Mouse (Mus musculus) Patski (cell line): ENCODE results near the gene Tnfrsf11a. TPM values are rescaled to one million over a fixed set of nuclear protein-coding genes. Genes with fewer than 3 reads are reported as not detected.
"Not testable (repeated sequence)": the region's sequence is repeated elsewhere in the genome, so short reads cannot be mapped to it uniquely, and the experiment has no call there.

ENCODE experiments used
- ATAC-seq: fragments of 100-300 bp; one replicate; pipeline ENCODE4 v1.8.0; 2021
- CTCF ChIA-PET: fragments of 350-600 bp; sonication (Branson Sonifier 250); formaldehyde crosslinking; loops from one replicate; lab custom pipeline; 2022; ENCODE audit warnings: inconsistent platforms; lab: Charles Lee
- POLR2A ChIA-PET: fragments of 350-600 bp; sonication (Branson Sonifier 250); formaldehyde crosslinking; loops from one replicate; lab custom pipeline; 2022; ENCODE audit warnings: antibody characterized with exemption, inconsistent platforms; lab: Charles Lee
- DNase-seq: peaks from one replicate; pipeline ENCODE4 v3.0.0-alpha.2; 2011; ENCODE audit warnings: low read depth, low spot score
- H3K27me3 ChIP-seq: fragments of 371-371 bp; one replicate; pipeline ENCODE4 v1.5.1; 2021
- CTCF ChIP-seq: fragments of 100-300 bp; IDR thresholded peaks from one replicate; pipeline ENCODE4 v1.5.1; 2021
- in situ Hi-C: fragments of 300-500 bp; cut with MboI; formaldehyde crosslinking; loops from 3 replicates; pipeline ENCODE4 v1.11.1; 2018; ENCODE audit warnings: low pct_unique_long_range_greater_than_20kb, mixed read lengths
- polyA plus RNA-seq: library from polyadenylated mRNA; unstranded; gene quantifications from one replicate; pipeline ENCODE4 v1.2.3, GENCODE M21; 2021

Gene Tnfrsf11a
- polyA plus RNA-seq, 1 experiment from 2014 or later = 0.01 TPM

DNA sequence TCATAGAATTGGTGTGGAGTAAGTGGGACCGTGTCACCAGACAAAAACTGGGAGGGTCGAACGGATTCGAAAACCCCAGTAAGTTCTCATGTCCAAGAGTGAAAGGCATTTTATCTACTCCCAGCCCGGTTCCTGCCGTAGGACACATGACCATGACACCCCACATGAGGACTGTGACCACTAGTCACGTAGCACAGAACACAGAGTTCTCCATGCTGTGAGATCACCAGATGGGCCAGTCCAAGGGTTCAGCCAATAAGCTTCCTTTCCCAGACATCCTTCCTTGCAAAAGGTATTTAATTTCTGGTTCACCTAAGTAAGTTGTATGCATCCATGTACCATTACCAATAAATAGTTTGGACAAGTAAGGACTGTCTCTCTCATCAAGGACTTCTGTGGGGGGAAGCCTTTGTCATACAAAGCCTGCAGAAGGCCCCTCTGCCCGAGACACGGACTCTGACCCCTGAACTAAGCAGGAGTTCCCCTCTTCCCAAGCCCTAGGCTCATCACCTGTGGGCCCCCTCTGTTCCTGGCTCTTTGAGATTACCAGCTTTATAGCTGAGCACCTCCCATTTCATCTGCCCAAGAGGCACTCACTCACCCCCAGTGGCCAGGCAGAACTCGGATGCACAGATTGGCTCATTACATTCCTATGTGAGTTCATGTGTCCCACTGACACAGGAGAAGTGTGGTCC, 26.7 kb downstream of the Tnfrsf11a start:
- in situ Hi-C loops = no loop called here
- no peaks in the 10 kb centered on the region for H3K27me3 ChIP-seq
- DNase-seq (no peak), ATAC-seq (no peak)
- no peak for TF ChIP-seq CTCF
- POLR2A ChIA-PET = no interaction called here
- CTCF ChIA-PET = interaction anchor here (1.0 to 1.5 kb wide), 3 partner anchors 20 to 82 kb away, joined by 3 read pairs; no protein-coding TSS in a partner anchor

- CTCF ChIA-PET, ATAC-seq, POLR2A ChIA-PET, in situ Hi-C loops, H3K27me3 ChIP-seq, DNase-seq: not testable (repeated sequence)
Observed at GRCm38 (mm10) chr1:105812027-105812426, 31.5 kb downstream of the Tnfrsf11a start.

GRCm38 (mm10) chr1:105812960-105813708, 32.6 kb downstream of the Tnfrsf11a start:
- no peak for ATAC-seq
- POLR2A ChIA-PET = no interaction called here
- TF ChIP-seq CTCF = no peak
- CTCF ChIA-PET = no interaction called here
- no peak for DNase-seq
- in situ Hi-C loops = no loop called here
- H3K27me3 ChIP-seq = no peaks in the 10 kb centered on the region

GRCm38 (mm10) chr1:105813709-105814061, 33.2 kb downstream of the Tnfrsf11a start:
- CTCF ChIA-PET = interaction anchor here (1.5 kb wide), 1 partner anchor 26 kb away, joined by 3 read pairs; no protein-coding TSS in a partner anchor
- DNase-seq = no peak
- no peak for ATAC-seq
- in situ Hi-C loops = no loop called here
- TF ChIP-seq CTCF = no peak
- no peaks in the 10 kb centered on the region for H3K27me3 ChIP-seq
- POLR2A ChIA-PET = no interaction called here

GRCm38 (mm10) chr1:105814402-105815270, 34.1 kb downstream of the Tnfrsf11a start:
- H3K27me3 ChIP-seq = no peaks in the 10 kb centered on the region
- no peak for TF ChIP-seq CTCF
- DNase-seq (no peak), ATAC-seq (no peak)
- ChIA-PET POLR2A (no interaction called here), CTCF (interaction anchor here (1.1 to 1.5 kb wide), 2 partner anchors 27 to 28 kb away, joined by 3 to 4 read pairs; no protein-coding TSS in a partner anchor)
- in situ Hi-C loops = no loop called here

DNA sequence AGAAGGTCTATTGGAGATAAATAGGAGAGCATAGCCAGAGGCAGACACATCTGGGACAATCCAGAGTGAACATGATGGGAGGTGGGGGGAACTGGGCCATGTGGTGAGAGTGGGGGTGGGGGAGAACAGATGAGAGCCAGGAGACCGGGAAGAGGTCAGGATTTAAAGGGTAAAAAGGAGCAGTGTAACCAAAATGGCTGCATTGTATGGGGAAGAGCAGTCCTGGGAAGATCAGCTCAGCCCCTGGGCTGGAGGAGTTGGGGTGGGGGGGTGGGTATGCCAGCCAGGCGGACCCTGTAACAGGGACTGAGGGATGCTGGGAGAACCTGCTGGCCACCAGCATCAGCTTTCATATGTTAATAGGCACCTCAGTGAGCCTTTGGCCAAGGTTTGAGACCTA, 34.8 kb downstream of the Tnfrsf11a start:
- DNase-seq = no peak
- POLR2A ChIA-PET = no interaction called here
- TF ChIP-seq CTCF = no peak
- no peak for ATAC-seq
- CTCF ChIA-PET = interaction anchor here (1.1 to 1.5 kb wide), 2 partner anchors 27 kb away, joined by 3 to 4 read pairs; no protein-coding TSS in a partner anchor
- in situ Hi-C loops = no loop called here
- peaks cover 4% of the 10 kb centered on the region for H3K27me3 ChIP-seq

- in situ Hi-C loops = no loop called here
- no peak for DNase-seq
- CTCF ChIA-PET = no interaction called here
- POLR2A ChIA-PET = no interaction called here
- TF ChIP-seq CTCF = no peak
- peaks cover 4% of the 10 kb centered on the region for H3K27me3 ChIP-seq
- ATAC-seq = no peak
Observed at GRCm38 (mm10) chr1:105815736-105816135, 35.2 kb downstream of the Tnfrsf11a start.

DNA sequence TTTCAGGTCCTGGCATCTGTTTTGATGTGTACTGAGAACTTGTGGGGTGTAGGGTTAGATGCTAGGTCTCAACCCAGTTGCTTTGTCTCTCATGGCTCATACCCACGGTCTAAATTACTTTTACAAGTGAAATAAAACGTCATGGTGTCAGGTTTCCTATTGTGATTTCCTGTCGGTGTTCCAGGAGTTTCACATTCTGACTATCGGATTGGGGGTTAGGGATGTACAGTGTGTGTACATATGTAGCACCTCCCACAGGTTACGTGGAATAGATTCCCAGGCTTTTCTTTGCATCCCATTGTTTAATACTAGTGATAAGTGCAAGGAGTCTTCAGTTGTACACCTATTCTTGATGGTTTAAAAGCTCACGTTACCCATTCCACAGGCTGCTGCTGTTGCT, 38.5 kb downstream of the Tnfrsf11a start:
- peaks cover 4% of the 10 kb centered on the region for H3K27me3 ChIP-seq
- TF ChIP-seq CTCF = no peak
- in situ Hi-C loops = no loop called here
- DNase-seq = no peak
- no peak for ATAC-seq
- POLR2A ChIA-PET = no interaction called here
- CTCF ChIA-PET = interaction anchor here (0.9 to 1.0 kb wide), 2 partner anchors 13 to 41 kb away, joined by 3 read pairs; no protein-coding TSS in a partner anchor

DNA sequence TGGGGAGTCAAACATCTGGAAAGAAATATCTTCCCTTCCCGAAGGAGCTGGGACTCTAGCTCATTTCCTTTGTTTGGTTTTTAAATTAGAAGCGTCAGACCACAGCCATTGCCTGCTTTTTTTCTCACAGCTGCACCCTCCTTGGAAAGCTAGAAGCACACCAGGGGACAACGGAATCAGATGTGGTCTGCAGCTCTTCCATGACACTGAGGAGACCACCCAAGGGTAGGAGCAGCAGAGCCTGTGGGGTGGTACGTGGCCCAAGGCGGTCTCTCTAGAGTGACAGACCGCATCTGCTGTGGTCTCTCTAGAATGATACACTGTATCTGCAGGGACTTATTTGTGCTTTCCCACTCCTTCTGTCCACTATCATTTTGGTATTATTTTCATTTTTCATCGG, 39.2 kb downstream of the Tnfrsf11a start:
- no peak for DNase-seq
- no peak for ATAC-seq
- H3K27me3 ChIP-seq = peaks cover 4% of the 10 kb centered on the region
- POLR2A ChIA-PET = no interaction called here
- in situ Hi-C loops = no loop called here
- no peak for TF ChIP-seq CTCF
- CTCF ChIA-PET = interaction anchor here (0.9 to 1.5 kb wide), 2 partner anchors 20 to 40 kb away, joined by 3 read pairs; no protein-coding TSS in a partner anchor

- ChIA-PET CTCF (no interaction called here), POLR2A (no interaction called here)
- in situ Hi-C loops = no loop called here
- ATAC-seq (no peak), DNase-seq (no peak)
- peaks cover 4% of the 10 kb centered on the region for H3K27me3 ChIP-seq
- no peak for TF ChIP-seq CTCF
Observed at GRCm38 (mm10) chr1:105824356-105824755, 43.8 kb downstream of the Tnfrsf11a start.
